Mouse (Mus musculus) liver, embryonic 16.5 days (tissue): ENCODE measurements around the gene Ccdc169. TPM values are rescaled to one million over a fixed set of nuclear protein-coding genes. Genes with fewer than 3 reads are reported as not detected.

Experiments used
- ATAC-seq: fragments of 200-750 bp; cut with Nextera tagmentation; 2 replicates; pipeline ENCODE4 v1.8.0; 2017; ENCODE audit warnings: low read depth, mild to moderate bottlenecking, moderate number of reproducible peaks, moderate library complexity
- H3K27ac ChIP-seq: fragments of 300-500 bp; sonication (generic); 2 replicates; pipeline ENCODE4 v1.5.1; 2014; ENCODE audit warnings: mild to moderate bottlenecking, low read length
- H3K27me3 ChIP-seq: fragments of 300-500 bp; sonication (generic); 2 replicates; pipeline ENCODE4 v1.6.1; 2014; ENCODE audit warnings: low read depth, low read length, mixed read lengths; ENCODE audit not compliant: control insufficient read depth, insufficient read depth
- H3K36me3 ChIP-seq: fragments of 300-500 bp; sonication (generic); 2 replicates; pipeline ENCODE4 v1.6.1; 2014; ENCODE audit warnings: mild to moderate bottlenecking; ENCODE audit not compliant: control insufficient read depth, insufficient read depth
- H3K4me1 ChIP-seq: fragments of 300-500 bp; sonication (generic); 2 replicates; pipeline ENCODE4 v1.6.1; 2014; ENCODE audit warnings: low read depth, low read length, mixed read lengths; ENCODE audit not compliant: control insufficient read depth
- H3K4me2 ChIP-seq: fragments of 300-500 bp; sonication (generic); 2 replicates; pipeline ENCODE4 v1.6.1; 2014; ENCODE audit warnings: low read depth, low read length, mixed read lengths
- H3K4me3 ChIP-seq: fragments of 300-500 bp; sonication (generic); 2 replicates; pipeline ENCODE4 v1.5.1; 2014; ENCODE audit warnings: low read depth, mild to moderate bottlenecking, low read length
- H3K9ac ChIP-seq: fragments of 300-500 bp; sonication (generic); 2 replicates; pipeline ENCODE4 v1.6.1; 2014; ENCODE audit warnings: low read depth, low read length
- H3K9me3 ChIP-seq: fragments of 300-500 bp; sonication (generic); replicated peaks from 2 replicates; pipeline ENCODE4 v1.6.1; 2016; ENCODE audit warnings: low read length; ENCODE audit not compliant: control insufficient read depth
- WGBS: fragments of 180-500 bp; shearing (Covaris S2); extraction: QIAGEN DNeasy Blood & Tissue Kit; methylation state at CpG from one replicate; pipeline ENCODE4 v1.1.7; 2014; ENCODE audit not compliant: insufficient replicate concordance; 5-methylcytosine and 5-hydroxymethylcytosine counted together
- polyA plus RNA-seq: library from polyadenylated mRNA; unstranded; fragments of >200 nt; fragmentation: Nextera tagmentation; extraction: Ambion mirVana; gene quantifications from 2 replicates; pipeline ENCODE4 v1.2.1, GENCODE M21; 2015

Ccdc169 gene
- polyA plus RNA-seq, 1 experiment from 2014 or later = not detected

DNA sequence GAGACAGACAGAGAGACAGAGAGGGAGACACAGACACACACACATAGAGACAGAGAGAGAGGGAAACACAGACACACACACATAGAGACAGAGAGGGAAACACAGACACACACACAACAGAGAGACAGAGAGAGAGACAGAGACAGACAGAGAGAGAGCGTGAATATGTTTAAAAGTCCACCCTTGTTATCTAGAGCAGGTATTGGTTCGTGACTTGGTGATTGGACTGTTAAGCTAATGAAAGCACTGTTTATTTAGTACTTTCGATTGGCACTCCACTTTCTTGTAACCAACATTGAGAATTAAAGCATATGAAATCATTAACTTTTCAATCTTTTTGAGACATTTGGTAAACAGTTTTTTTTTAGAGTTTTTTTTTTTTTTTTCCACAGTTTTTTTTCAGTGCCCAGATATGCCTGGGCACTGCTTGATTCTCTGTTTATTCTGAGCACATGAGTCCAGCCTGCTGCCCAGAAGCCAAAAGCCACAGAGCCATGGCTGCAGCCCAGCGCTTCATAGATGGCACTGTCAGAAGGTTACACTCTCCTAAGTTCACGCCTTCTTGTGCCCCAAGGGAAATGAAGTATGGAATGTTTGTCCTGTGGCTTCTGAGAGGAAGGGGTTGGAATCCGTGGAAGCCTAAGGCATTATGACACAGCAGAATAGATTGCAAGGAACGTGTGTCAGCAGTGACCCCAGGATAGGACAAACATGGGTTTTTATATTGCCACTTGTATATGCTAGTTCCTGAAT, 22.6 kb upstream of the Ccdc169 start:
- Histone ChIP-seq H3K9me3 (no peaks in the 10 kb centered on the region), H3K27ac (no peak overlapping the region), H3K27me3 (no peaks in the 10 kb centered on the region), H3K4me2 (no peak overlapping the region), H3K4me1 (peaks cover 10% of the 10 kb centered on the region), H3K4me3 (no peak overlapping the region), H3K36me3 (peaks cover 7% of the 10 kb centered on the region), H3K9ac (no peak overlapping the region)
- no peak for ATAC-seq
- 52% methylated on average over 7 of the region's 7 CpGs for WGBS

DNA sequence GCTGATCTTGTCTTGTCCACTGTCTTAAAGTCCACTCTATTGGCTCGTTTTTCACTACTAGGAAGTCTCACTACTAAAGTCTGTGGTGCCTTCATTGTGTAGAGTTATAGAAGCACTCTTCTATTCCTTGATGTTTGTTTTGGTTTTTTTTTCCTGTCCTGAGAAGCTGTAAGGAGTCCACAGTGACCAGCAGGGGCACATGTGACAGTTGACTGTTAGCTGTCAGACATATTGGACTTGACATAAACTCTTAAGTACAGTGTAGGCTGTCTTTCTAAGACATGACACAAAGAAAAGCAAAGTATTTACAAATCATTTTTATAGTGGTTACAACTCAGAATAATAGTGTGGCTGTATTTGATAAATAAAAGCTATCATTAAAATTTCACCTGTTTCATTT, 22.1 kb upstream of the Ccdc169 start:
- H3K36me3 ChIP-seq = peaks cover 7% of the 10 kb centered on the region
- H3K27ac ChIP-seq = no peak overlapping the region
- peaks cover 10% of the 10 kb centered on the region for H3K4me1 ChIP-seq
- no peak overlapping the region for H3K4me3 ChIP-seq
- H3K27me3 ChIP-seq = no peaks in the 10 kb centered on the region
- no peak overlapping the region for H3K9ac ChIP-seq
- 29% methylated on average over 1 of the region's 1 CpGs for WGBS
- H3K4me2 ChIP-seq = no peak overlapping the region
- no peaks in the 10 kb centered on the region for H3K9me3 ChIP-seq
- no peak for ATAC-seq

- H3K4me2 ChIP-seq = no peak overlapping the region
- WGBS = 80% methylated on average over 8 of the region's 8 CpGs
- no peak overlapping the region for H3K9ac ChIP-seq
- H3K4me1 ChIP-seq = peaks cover 10% of the 10 kb centered on the region
- H3K36me3 ChIP-seq = peaks cover 7% of the 10 kb centered on the region
- no peak overlapping the region for H3K4me3 ChIP-seq
- no peaks in the 10 kb centered on the region for H3K27me3 ChIP-seq
- H3K27ac ChIP-seq = no peak overlapping the region
- ATAC-seq = no peak
- no peaks in the 10 kb centered on the region for H3K9me3 ChIP-seq
Measured at GRCm38 (mm10) chr3:55115989-55116388, 21.1 kb upstream of the Ccdc169 start.

DNA sequence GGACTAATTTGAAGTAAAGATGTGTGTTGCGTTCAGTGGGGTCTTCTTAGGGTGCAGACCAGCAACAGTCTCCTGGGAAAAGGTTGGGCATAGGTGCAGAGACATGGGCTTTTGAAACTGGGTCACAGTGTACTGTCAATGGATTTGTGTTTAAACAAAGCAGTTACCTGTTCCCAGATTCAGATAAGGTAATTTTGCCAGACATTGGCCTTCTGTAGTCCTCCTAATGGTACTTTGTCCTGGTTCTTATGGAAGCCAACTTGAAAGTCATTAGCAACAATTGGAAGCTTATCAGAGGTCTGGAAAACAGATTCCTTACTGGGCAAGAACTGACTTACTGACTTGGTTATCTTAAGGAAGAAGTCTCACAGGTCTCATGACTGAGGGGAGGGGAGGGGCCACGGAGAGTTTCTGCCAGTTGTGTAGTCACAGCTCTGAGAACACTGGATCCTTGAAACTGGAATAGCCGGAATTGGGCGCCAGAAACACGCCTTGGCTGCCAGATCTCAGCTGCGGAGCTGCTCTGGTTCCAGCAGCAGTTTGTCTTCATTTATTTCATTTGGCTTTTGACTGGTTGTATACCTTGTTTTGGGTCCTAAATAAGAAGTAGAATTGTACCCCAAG, 17.8 kb upstream of the Ccdc169 start:
- Histone ChIP-seq H3K36me3 (peaks cover 7% of the 10 kb centered on the region), H3K27ac (no peak overlapping the region)
- 73% methylated on average over 6 of the region's 6 CpGs for WGBS

DNA sequence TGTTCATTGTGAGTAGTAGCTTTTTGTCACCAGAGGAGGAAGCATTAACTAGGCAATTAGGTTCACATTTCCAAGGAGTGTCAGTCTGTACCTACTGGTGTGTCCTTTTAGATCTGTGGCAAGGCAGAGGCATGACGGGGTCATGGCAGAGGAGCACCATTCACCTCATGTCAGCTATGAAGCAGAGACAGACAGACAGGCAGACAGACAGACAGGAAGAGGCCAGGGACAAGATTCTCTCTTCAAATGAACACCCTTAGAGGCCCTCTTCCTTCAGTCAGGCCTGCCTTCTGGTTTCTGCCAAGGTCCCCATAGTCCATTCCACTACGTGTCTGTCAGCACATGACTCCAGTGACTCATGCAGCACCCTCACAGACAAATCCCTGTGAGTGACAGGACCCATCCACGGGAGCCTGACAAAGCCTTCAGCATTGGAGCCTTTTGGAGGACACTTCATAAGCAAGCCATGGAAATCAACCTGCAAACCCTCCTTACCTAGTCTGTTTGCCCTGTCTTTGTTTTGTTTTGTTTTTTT, 14.7 kb upstream of the Ccdc169 start:
- no peak overlapping the region for H3K9ac ChIP-seq
- no peak for ATAC-seq
- H3K27ac ChIP-seq = no peak overlapping the region
- H3K4me1 ChIP-seq = peaks cover 3% of the 10 kb centered on the region
- no peaks in the 10 kb centered on the region for H3K9me3 ChIP-seq
- H3K36me3 ChIP-seq = peaks cover 6% of the 10 kb centered on the region
- H3K4me2 ChIP-seq = no peak overlapping the region
- WGBS = 67% methylated on average over 3 of the region's 3 CpGs
- no peaks in the 10 kb centered on the region for H3K27me3 ChIP-seq
- no peak overlapping the region for H3K4me3 ChIP-seq

More for the DNA sequence above, 17.8 kb upstream of the Ccdc169 start:
- Histone ChIP-seq H3K9ac (no peak overlapping the region), H3K9me3 (no peaks in the 10 kb centered on the region), H3K4me1 (peaks cover 3% of the 10 kb centered on the region), H3K27me3 (no peaks in the 10 kb centered on the region), H3K4me2 (no peak overlapping the region), H3K4me3 (no peak overlapping the region)
- ATAC-seq = no peak

DNA sequence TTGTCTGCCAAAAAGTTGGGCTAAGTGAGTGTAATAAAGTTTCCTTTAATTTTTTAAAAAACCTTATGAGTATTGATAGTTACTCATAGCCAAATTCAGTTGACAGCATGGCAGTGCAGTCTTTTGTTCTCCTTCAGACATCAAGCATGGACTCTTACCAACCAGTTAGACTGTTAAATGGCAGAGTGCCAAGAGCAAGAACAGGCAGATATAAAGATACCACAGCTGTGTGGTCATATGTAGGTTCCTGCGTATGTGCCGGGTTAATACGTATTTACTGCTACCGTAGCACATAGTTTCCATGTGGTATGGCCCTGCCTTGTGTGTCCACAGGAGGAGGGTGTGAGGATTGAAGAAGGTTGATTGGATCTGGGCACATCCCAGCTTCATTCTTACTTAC, 14.1 kb upstream of the Ccdc169 start:
- Histone ChIP-seq H3K36me3 (peaks cover 6% of the 10 kb centered on the region; the same call in 1 of the 2 replicates), H3K27me3 (no peaks in the 10 kb centered on the region), H3K27ac (no peak overlapping the region), H3K4me3 (no peak overlapping the region), H3K4me2 (no peak overlapping the region), H3K9ac (no peak overlapping the region), H3K9me3 (no peaks in the 10 kb centered on the region), H3K4me1 (peaks cover 3% of the 10 kb centered on the region)
- WGBS = 86% methylated on average over 4 of the region's 4 CpGs
- no peak for ATAC-seq

- no peaks in the 10 kb centered on the region for H3K9me3 ChIP-seq
- 0 out of 2 replicates have a peak, but pooled peaks have one; percentile 9 for ATAC-seq
- H3K9ac ChIP-seq = no peak overlapping the region
- H3K36me3 ChIP-seq = peaks cover 9% of the 10 kb centered on the region; the same call in 1 of the 2 replicates
- no peaks in the 10 kb centered on the region for H3K4me1 ChIP-seq
- no peaks in the 10 kb centered on the region for H3K27me3 ChIP-seq
- H3K4me2 ChIP-seq = no peak overlapping the region
- 63% methylated on average over 4 of the region's 4 CpGs for WGBS
- no peak overlapping the region for H3K4me3 ChIP-seq
- H3K27ac ChIP-seq = no peak overlapping the region
Measured at GRCm38 (mm10) chr3:55129181-55129692, 7.9 kb upstream of the Ccdc169 start.

DNA sequence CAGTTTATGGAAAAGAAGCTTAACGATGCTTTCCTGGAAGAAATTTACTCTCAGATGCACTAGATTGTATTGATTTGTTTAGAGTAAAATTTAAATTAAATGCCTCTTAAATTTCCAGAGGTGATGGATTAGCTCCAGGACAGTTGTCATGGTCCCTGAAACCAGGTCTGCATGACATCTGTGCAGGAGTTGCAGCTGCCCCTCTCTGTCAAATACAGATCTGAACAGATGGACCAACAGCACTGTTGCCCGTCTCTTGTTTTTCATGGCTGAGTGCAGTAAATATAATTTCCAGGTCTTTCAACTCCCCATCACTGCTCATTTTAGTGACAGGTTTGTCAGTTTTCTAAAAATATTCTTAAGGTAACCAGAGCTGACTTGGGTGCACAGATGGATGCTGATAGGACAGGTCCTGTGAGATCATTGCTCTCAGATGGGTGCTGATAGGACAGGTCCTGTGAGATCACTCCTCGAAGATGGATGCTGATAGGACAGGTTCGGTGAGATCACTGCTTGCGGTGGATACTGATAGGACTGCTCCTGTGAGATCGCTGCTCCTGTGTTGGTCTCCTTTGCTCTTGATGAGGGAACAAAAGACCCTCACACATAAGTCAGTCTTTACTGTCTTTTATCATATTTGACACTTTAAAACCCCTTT, 5.4 kb upstream of the Ccdc169 start:
- no peak for ATAC-seq
- 83% methylated on average over 6 of the region's 6 CpGs for WGBS
- no peaks in the 10 kb centered on the region for H3K27me3 ChIP-seq
- no peaks in the 10 kb centered on the region for H3K9me3 ChIP-seq
- H3K4me2 ChIP-seq = no peak overlapping the region
- no peak overlapping the region for H3K4me3 ChIP-seq
- no peak overlapping the region for H3K27ac ChIP-seq
- H3K4me1 ChIP-seq = no peaks in the 10 kb centered on the region
- no peak overlapping the region for H3K9ac ChIP-seq
- H3K36me3 ChIP-seq = peaks cover 9% of the 10 kb centered on the region; the same call in 1 of the 2 replicates
